9 mouse cellular contexts compared by ENCODE assay signal in the genomic region with DNA sequence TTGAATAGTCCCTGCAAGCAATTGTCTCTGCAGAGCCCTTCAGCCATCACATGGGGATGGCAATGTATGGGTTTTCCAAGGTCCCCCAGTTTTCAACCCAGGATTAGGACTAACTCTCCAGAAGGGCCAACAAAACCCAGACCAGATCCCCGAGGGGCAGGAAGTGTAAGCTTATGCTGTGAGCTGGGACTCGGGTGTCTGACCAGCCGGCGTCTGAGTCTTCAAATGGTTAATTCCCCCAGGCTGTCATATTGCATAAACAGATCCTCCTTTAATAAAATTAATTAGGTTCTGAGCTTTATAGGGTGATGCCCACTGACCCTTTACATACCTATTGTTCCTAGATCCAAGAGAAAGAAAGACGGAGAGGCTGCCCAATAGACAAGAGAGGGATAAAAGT. TPM values are rescaled to one million over a fixed set of nuclear protein-coding genes. Genes with fewer than 3 reads are reported as not detected.
DNase-seq lines count a peak whose midpoint lies in the region; ATAC-seq and TF ChIP-seq lines count a peak whose summit lies in the region.
"Had no signal": no experiment of that assay in that cellular context is flagged by ENCODE, and none has a peak within 500 bp of the region (broad histone marks: within the 10 kb centered on the region; RNA-seq: fewer than 3 reads in every experiment).

No protein-coding gene starts in this region.

- H3K4me3 ChIP-seq in heart, embryonic 12.5 days: peak overlapping the region; percentile 40
- no peak overlapping the region for H3K4me3 ChIP-seq in heart, adult 2 months
- H3K4me3 ChIP-seq in embryonic facial prominence, embryonic 10.5 days: peak overlapping the region; percentile 49
- peak overlapping the region; percentile 27 for H3K4me3 ChIP-seq in hindbrain, embryonic 16.5 days (ENCODE audit: low read length)
- H3K4me3 ChIP-seq in midbrain, embryonic 15.5 days: peak overlapping the region; percentile 29

- TF ChIP-seq CTCF in heart, adult 2 months (IDR thresholded peaks at IDR 0.05): no peak

- no peak for TF ChIP-seq EP300 in heart, adult 2 months (IDR thresholded peaks at IDR 0.05; ENCODE audit: insufficient read depth, low read depth, low read length)

- intact Hi-C loops in heart, adult 2 months (cut with DNase I): no loop called here

- H3K27ac ChIP-seq in heart, embryonic 12.5 days (ENCODE audit: poor library complexity, severe bottlenecking): no peak overlapping the region
- H3K27ac ChIP-seq in heart, adult 2 months: no peak overlapping the region
- no peak overlapping the region for H3K27ac ChIP-seq in embryonic facial prominence, embryonic 10.5 days (replicated peaks)
- no peak overlapping the region for H3K27ac ChIP-seq in hindbrain, embryonic 16.5 days (ENCODE audit: low read depth, low read length)
- H3K27ac ChIP-seq in midbrain, embryonic 15.5 days: no peak overlapping the region

- H3K27me3 ChIP-seq in heart, embryonic 12.5 days (replicated peaks): peaks cover 48% of the 10 kb centered on the region
- peaks cover 8% of the 10 kb centered on the region; the same call in 1 of the 2 replicates for H3K27me3 ChIP-seq in heart, adult 2 months (ENCODE audit: control insufficient read depth, insufficient read depth, low read length)
- H3K27me3 ChIP-seq in embryonic facial prominence, embryonic 10.5 days (replicated peaks; ENCODE audit: low read depth, poor library complexity, severe bottlenecking): peaks cover 45% of the 10 kb centered on the region
- no peaks in the 10 kb centered on the region for H3K27me3 ChIP-seq in hindbrain, embryonic 16.5 days (replicated peaks; ENCODE audit: control insufficient read depth, insufficient read depth, low read length)
- H3K27me3 ChIP-seq in midbrain, embryonic 15.5 days (replicated peaks): no peaks in the 10 kb centered on the region

- H3K4me1 ChIP-seq in heart, embryonic 12.5 days (replicated peaks): peaks cover 7% of the 10 kb centered on the region; the same call in 1 of the 2 replicates
- H3K4me1 ChIP-seq in heart, adult 2 months (ENCODE audit: control insufficient read depth, insufficient read depth, low read length): no peaks in the 10 kb centered on the region
- H3K4me1 ChIP-seq in embryonic facial prominence, embryonic 10.5 days: peaks cover 48% of the 10 kb centered on the region
- peaks cover 12% of the 10 kb centered on the region for H3K4me1 ChIP-seq in hindbrain, embryonic 16.5 days (ENCODE audit: control insufficient read depth, insufficient read depth, low read depth, low read length)
- H3K4me1 ChIP-seq in midbrain, embryonic 15.5 days: peaks cover 26% of the 10 kb centered on the region

- H3K9ac ChIP-seq in heart, embryonic 12.5 days: no peak overlapping the region
- H3K9ac ChIP-seq in heart, adult 2 months (ENCODE audit: low read depth, low read length): no peak overlapping the region
- H3K9ac ChIP-seq in hindbrain, embryonic 16.5 days (ENCODE audit: low read depth, low read length): peak overlapping the region; percentile 50
- peak overlapping the region; percentile 17; the same call in 1 of the 2 replicates for H3K9ac ChIP-seq in midbrain, embryonic 15.5 days

- H3K79me2 ChIP-seq in heart, adult 2 months (replicated peaks; ENCODE audit: control insufficient read depth, insufficient read depth, low read length): no peaks in the 10 kb centered on the region

- ATAC-seq in heart, embryonic 12.5 days (ENCODE audit: insufficient number of reproducible peaks, low FRiP score): no peak
- no peak for ATAC-seq in hindbrain, embryonic 16.5 days
- ATAC-seq in midbrain, embryonic 15.5 days (replicated peaks): no peak

- 8% methylated on average over 5 of the region's 5 CpGs for WGBS in heart, embryonic 12.5 days
- 20% methylated on average over 5 of the region's 5 CpGs for WGBS in heart, adult 2 months
- WGBS in embryonic facial prominence, embryonic 10.5 days: 1% methylated on average over 5 of the region's 5 CpGs
- WGBS in hindbrain, embryonic 16.5 days: 7% methylated on average over 5 of the region's 5 CpGs
- WGBS in midbrain, embryonic 15.5 days: 7% methylated on average over 5 of the region's 5 CpGs

- H3K36me3 ChIP-seq in heart, embryonic 12.5 days: no peaks in the 10 kb centered on the region
- no peaks in the 10 kb centered on the region for H3K36me3 ChIP-seq in heart, adult 2 months (ENCODE audit: control insufficient read depth, insufficient read depth, low read length)
- H3K36me3 ChIP-seq in embryonic facial prominence, embryonic 10.5 days (replicated peaks): no peaks in the 10 kb centered on the region
- H3K36me3 ChIP-seq in hindbrain, embryonic 16.5 days (ENCODE audit: control insufficient read depth, insufficient read depth, low read length): no peaks in the 10 kb centered on the region
- no peaks in the 10 kb centered on the region for H3K36me3 ChIP-seq in midbrain, embryonic 15.5 days (replicated peaks)

- TF ChIP-seq POLR2A in heart, adult 2 months (IDR thresholded peaks at IDR 0.05; ENCODE audit: insufficient read depth, low read depth, low read length): no peak

- H3K4me2 ChIP-seq in heart, embryonic 12.5 days: peak overlapping the region; percentile 77
- H3K4me2 ChIP-seq in hindbrain, embryonic 16.5 days (ENCODE audit: low read length): peak overlapping the region; percentile 56
- H3K4me2 ChIP-seq in midbrain, embryonic 15.5 days: peak overlapping the region; percentile 79

- no peak for DNase-seq in heart, adult 2 months
- DNase-seq in embryonic facial prominence, embryonic 10.5 days (ENCODE audit: low spot score): peak; percentile 33
- no peak for DNase-seq in adrenal gland, postnatal 4 days (ENCODE audit: low spot score in 2 of 2)
- no peak for DNase-seq in B cell, adult 2 months
- no peak for DNase-seq in right cerebral cortex, postnatal 36 days (ENCODE audit: low spot score in 2 of 2)

- no peaks in the 10 kb centered on the region for H3K9me3 ChIP-seq in heart, embryonic 12.5 days (replicated peaks)
- no peaks in the 10 kb centered on the region for H3K9me3 ChIP-seq in embryonic facial prominence, embryonic 10.5 days
- no peaks in the 10 kb centered on the region for H3K9me3 ChIP-seq in hindbrain, embryonic 16.5 days (ENCODE audit: control insufficient read depth, low read length)
- H3K9me3 ChIP-seq in midbrain, embryonic 15.5 days: no peaks in the 10 kb centered on the region

RNA-seq across cellular contexts. Expression of a gene that starts 14.4 kb away (rescaled TPM):
- not detected in 2 replicates for polyA plus RNA-seq in heart, embryonic 12.5 days (2016; fragmentation: Nextera tagmentation; extraction: Ambion mirVana)
- not detected for total RNA-seq in heart, adult 2 months (2021)
- not detected in 2 replicates for polyA plus RNA-seq in heart, adult 2 months (2012; rRNA removed)
- polyA plus RNA-seq in embryonic facial prominence, embryonic 10.5 days (2016; fragmentation: Nextera tagmentation; extraction: Ambion mirVana): not detected in 2 replicates
- polyA plus RNA-seq in hindbrain, embryonic 16.5 days (2015; fragmentation: Nextera tagmentation; extraction: Ambion mirVana): 0.21 TPM in 1 of 2 replicates, not detected in the other
- 0.23 TPM in 1 of 2 replicates, not detected in the other for polyA plus RNA-seq in midbrain, embryonic 15.5 days (2015; fragmentation: Nextera tagmentation; extraction: Ambion mirVana)
- total RNA-seq in adrenal gland, postnatal 4 days (2021): not detected
- polyA plus RNA-seq: gonadal fat pad, adult 2 months had no signal

RNA-seq across cellular contexts. Expression of a gene that starts 17.4 kb away (rescaled TPM):
- 18.1 and 19.3 TPM in 2 replicates for polyA plus RNA-seq in heart, embryonic 12.5 days (2016; fragmentation: Nextera tagmentation; extraction: Ambion mirVana)
- 1 to 10 TPM; 2.4 to 4.2 TPM for total RNA-seq in heart, adult 2 months (2021)
- 1.1 and 1.7 TPM in 2 replicates for polyA plus RNA-seq in heart, adult 2 months (2012; rRNA removed)
- polyA plus RNA-seq in embryonic facial prominence, embryonic 10.5 days (2016; fragmentation: Nextera tagmentation; extraction: Ambion mirVana): 47.0 and 62.4 TPM in 2 replicates
- polyA plus RNA-seq in hindbrain, embryonic 16.5 days (2015; fragmentation: Nextera tagmentation; extraction: Ambion mirVana): 97.9 and 105 TPM in 2 replicates
- polyA plus RNA-seq in midbrain, embryonic 15.5 days (2015; fragmentation: Nextera tagmentation; extraction: Ambion mirVana): 101 and 105 TPM in 2 replicates
- 1 to 10 TPM; 5.9 to 7.8 TPM for total RNA-seq in adrenal gland, postnatal 4 days (2021)

Comparison
In these comparisons a context has a peak if more than half of its experiments do, and no peak if none do; other contexts are left out.
1. H3K9ac ChIP-seq: peak in hindbrain, embryonic 16.5 days (single experiment) and midbrain, embryonic 15.5 days (single experiment); none in heart, embryonic 12.5 days (single experiment) and heart, adult 2 months (single experiment).
2. Peak in every context shown above with its lines, with median percentiles within 50 percentile points of each other: H3K4me2 ChIP-seq.